Mouse (Mus musculus) heart, postnatal 14 days (tissue): ENCODE measurements at regions not wholly inside any gene's neighbourhood (a gene's known extent, or its start where the extent isn't known, plus 50 kb on each side); places are given as distances from the start of the nearest gene placed in this dataset.
"Not testable (repeated sequence)": the region's sequence is repeated elsewhere in the genome, so short reads cannot be mapped to it uniquely, and the experiment has no call there.

ENCODE experiments used
- DNase-seq, 2 experiments: peaks; one replicate each; pipeline ENCODE4 v3.0.0; 2021 to 2022
- intact Hi-C: fragments of 180-260 bp; cut with DNase I; formaldehyde crosslinking; loops from one replicate; pipeline ENCODE4 v1.15.1; 2025

- DNase-seq: no peak
- intact Hi-C loops: no loop called here
Measured at GRCm38 (mm10) chr12:95384248-95384964, 307.6 kb upstream of the Flrt2 start.

DNA sequence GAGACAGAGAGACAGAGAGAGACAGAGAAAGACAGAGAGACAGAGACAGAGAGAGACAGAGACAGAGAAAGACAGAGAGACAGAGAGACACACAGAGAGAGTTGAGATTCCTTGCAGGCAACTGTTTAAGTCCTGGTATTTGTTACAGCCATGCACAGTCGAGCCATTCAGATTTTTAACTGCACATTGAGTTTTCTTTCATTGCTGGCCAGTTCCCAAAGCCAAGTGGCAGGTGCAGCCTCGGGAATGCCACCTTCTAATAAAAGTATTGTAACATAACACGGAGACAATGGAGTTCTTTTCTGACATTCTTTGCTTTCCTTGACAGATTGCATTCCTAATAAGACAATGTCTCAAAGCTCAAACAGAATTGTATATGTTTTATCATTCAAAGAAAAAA is 306.3 kb upstream of the Flrt2 start:
- intact Hi-C loops: no loop called here
- no peak for DNase-seq

- no peak for DNase-seq
- intact Hi-C loops: no loop called here
Measured at GRCm38 (mm10) chr12:95388185-95388584, 303.8 kb upstream of the Flrt2 start.

GRCm38 (mm10) chr12:95392821-95393220 is 299.2 kb upstream of the Flrt2 start:
- intact Hi-C loops: no loop called here
- DNase-seq: no peak

GRCm38 (mm10) chr12:95394991-95395530 is 297.0 kb upstream of the Flrt2 start:
- DNase-seq: no peak
- intact Hi-C loops: no loop called here

GRCm38 (mm10) chr12:95420861-95421260 is 271.2 kb upstream of the Flrt2 start:
- no peak for DNase-seq
- intact Hi-C loops: no loop called here

- DNase-seq: no peak
- intact Hi-C loops: no loop called here
Measured at GRCm38 (mm10) chr12:95424739-95425138, 267.3 kb upstream of the Flrt2 start.

- intact Hi-C loops: no loop called here
- no peak for DNase-seq
Measured at GRCm38 (mm10) chr12:95437226-95437625, 254.8 kb upstream of the Flrt2 start.

GRCm38 (mm10) chr12:95457480-95457879 is 234.5 kb upstream of the Flrt2 start:
- no peak for DNase-seq
- intact Hi-C loops: no loop called here

DNA sequence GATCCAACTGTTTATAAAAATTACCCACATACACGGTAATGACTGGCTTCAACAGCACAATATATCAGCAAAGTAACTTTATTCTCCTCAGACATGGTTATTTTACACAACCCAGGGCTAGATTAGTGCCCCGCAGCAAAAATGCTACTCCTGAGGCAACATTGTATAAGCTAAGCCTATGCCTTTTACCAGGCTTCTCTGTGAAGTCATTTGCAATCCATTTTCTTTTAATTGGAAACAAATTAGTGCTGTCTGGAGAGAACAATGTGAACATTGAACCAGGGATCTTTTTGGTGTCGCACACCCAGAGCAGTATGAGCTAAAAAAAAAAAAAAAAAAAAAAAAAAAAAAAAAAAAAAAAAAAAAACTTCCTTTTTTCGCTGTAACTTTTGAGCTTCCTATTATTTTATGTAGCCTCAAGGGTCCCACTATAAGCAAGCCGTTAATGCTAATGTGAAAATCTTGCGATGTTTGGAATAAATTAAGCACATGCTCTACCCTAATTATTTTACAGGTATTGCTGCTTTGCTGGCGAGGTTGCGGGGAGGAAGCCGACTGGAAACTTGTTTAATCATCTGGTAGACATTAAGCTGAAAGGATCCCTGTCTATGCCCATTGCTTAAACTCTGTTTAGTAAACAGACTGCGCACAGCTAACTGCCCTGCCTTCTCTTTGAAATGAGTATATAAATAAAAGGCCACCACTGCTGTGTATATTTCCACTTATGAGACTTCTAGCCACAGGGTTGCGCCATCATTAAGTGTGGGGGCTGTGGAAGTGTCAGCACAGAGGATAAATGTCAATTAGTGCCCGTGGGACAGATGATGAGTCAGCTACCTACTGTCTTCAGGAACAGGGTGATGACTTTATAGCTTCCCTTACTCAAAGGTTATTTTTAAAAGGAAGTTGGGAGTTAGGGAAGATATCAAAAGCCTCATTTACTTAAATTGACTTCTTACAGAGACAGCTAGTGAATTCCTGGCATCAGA is 225.2 kb upstream of the Flrt2 start:
- intact Hi-C loops: no loop called here
- DNase-seq: no peak

- no peak for DNase-seq
- intact Hi-C loops: no loop called here
Measured at GRCm38 (mm10) chr12:95469897-95470296, 222.1 kb upstream of the Flrt2 start.

DNA sequence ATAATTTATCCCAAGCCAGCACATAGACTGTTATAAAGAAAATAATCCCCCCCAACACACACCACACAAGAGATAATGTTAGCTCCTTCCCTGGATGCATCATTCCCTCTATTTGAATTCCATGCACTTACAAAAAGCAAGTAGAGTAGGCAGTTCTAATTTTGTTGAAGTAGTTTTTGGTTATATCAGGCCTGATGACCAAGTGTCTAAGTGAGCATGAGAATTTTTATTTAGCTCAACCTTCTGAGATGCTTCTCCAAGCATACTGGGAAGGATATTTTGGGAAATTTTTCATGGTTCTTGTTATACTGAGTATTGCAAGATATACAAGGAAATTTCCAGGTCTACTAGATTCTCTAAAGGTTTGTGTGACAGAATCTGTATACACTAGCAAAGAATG is 205.5 kb upstream of the Flrt2 start:
- intact Hi-C loops: no loop called here
- DNase-seq: no peak

DNA sequence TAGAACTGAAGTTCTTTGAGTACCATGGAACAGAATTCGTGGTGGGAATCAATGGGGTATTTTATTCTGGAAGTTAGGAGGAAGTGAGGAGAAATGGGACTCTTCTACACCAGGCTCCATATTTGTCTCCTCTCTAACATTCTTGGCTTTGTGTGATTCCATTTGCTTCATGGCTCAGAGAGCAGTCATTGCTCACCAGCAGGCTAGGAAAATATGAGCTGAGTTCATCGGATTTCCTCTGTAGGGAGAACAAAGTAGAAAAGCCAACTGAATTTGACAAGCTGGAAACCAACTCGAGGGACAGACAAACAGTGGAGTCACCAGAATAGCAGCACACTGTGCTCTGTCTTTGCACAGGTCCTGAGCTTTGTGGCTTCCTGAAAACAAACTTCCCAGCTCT is 203.7 kb upstream of the Flrt2 start:
- intact Hi-C loops: no loop called here
- DNase-seq: no peak

- intact Hi-C loops: no loop called here
- DNase-seq: no peak
Measured at GRCm38 (mm10) chr12:95489374-95489773, 202.7 kb upstream of the Flrt2 start.

DNA sequence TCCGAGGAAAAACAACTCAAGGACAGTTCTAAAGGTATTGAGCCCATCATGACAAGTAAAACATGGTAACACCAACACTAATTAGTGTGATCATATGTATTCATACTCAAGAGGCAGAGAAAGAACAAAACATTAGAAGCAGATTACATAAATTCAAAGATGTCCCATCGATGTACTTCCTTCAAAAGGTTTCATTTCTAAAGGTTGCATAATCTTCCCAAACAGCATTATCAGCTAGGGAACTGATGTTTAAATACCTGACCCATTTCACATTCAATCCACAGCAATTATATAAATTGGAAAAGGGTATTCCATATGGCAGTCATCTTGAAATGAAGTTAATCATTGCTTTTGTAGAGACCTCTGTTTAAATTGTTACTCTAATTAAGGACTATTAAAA is 202.2 kb upstream of the Flrt2 start:
- DNase-seq: no peak
- intact Hi-C loops: no loop called here

GRCm38 (mm10) chr12:95491806-95492436 is 200.1 kb upstream of the Flrt2 start:
- DNase-seq: peak; percentile 2 to 7
- intact Hi-C loops: not testable (repeated sequence)

GRCm38 (mm10) chr12:95501443-95501842 is 190.6 kb upstream of the Flrt2 start:
- intact Hi-C loops: no loop called here

GRCm38 (mm10) chr12:95520008-95520407 is 172.0 kb upstream of the Flrt2 start:
- intact Hi-C loops: no loop called here
- DNase-seq: no peak

More at GRCm38 (mm10) chr12:95501443-95501842, 190.6 kb upstream of the Flrt2 start:
- no peak for DNase-seq

- intact Hi-C loops: no loop called here
- DNase-seq: no peak
Measured at GRCm38 (mm10) chr12:95522052-95522451, 170.0 kb upstream of the Flrt2 start.

- intact Hi-C loops: no loop called here
- DNase-seq: no peak
Measured at GRCm38 (mm10) chr12:95533888-95534639, 158.0 kb upstream of the Flrt2 start.
